Mouse (Mus musculus): ENCODE measurements around the gene Vps8. TPM values are rescaled to one million over a fixed set of nuclear protein-coding genes. Genes with fewer than 3 reads are reported as not detected.

Gene Vps8
- polyA plus RNA-seq, 1 experiment: 15.3 TPM

- Histone ChIP-seq H3K4me3 (ENCODE audit: control insufficient read depth, insufficient read depth, low read length) (no peak overlapping the region), H3K27ac (ENCODE audit: control insufficient read depth, insufficient read depth, low read length) (no peak overlapping the region), H3K27me3 (ENCODE audit: control insufficient read depth, insufficient read depth, low read length) (no peaks in the 10 kb centered on the region), H3K36me3 (ENCODE audit: control insufficient read depth, insufficient read depth, low read length) (no peaks in the 10 kb centered on the region), H3K4me1 (replicated peaks; ENCODE audit: control insufficient read depth, insufficient read depth, low read length) (no peaks in the 10 kb centered on the region)
- 92% methylated on average over 3 of the region's 3 CpGs for WGBS
- no peak for DNase-seq
- TF ChIP-seq POLR2A (IDR thresholded peaks at IDR 0.05; ENCODE audit: control insufficient read depth, extremely low read depth, insufficient read depth, low read length, poor library complexity) (no peak), CTCF (IDR thresholded peaks at IDR 0.05; ENCODE audit: borderline replicate concordance, control insufficient read depth, extremely low read depth, insufficient read depth, low read length, poor library complexity) (no peak)
Measured at GRCm38 (mm10) chr16:21431614-21432013, 8.7 kb downstream of the Vps8 start.

- Histone ChIP-seq H3K4me1 (replicated peaks; ENCODE audit: control insufficient read depth, insufficient read depth, low read length) (no peaks in the 10 kb centered on the region), H3K4me3 (ENCODE audit: control insufficient read depth, insufficient read depth, low read length) (no peak overlapping the region), H3K27ac (ENCODE audit: control insufficient read depth, insufficient read depth, low read length) (no peak overlapping the region), H3K27me3 (ENCODE audit: control insufficient read depth, insufficient read depth, low read length) (no peaks in the 10 kb centered on the region), H3K36me3 (ENCODE audit: control insufficient read depth, insufficient read depth, low read length) (no peaks in the 10 kb centered on the region)
- no peak for TF ChIP-seq CTCF (IDR thresholded peaks at IDR 0.05; ENCODE audit: borderline replicate concordance, control insufficient read depth, extremely low read depth, insufficient read depth, low read length, poor library complexity)
- TF ChIP-seq POLR2A (IDR thresholded peaks at IDR 0.05; ENCODE audit: control insufficient read depth, extremely low read depth, insufficient read depth, low read length, poor library complexity): no peak
- no peak for DNase-seq
- 81% methylated on average over 3 of the region's 3 CpGs for WGBS
Measured at GRCm38 (mm10) chr16:21433543-21433942, 10.6 kb downstream of the Vps8 start.

GRCm38 (mm10) chr16:21441012-21441411 lies 18.1 kb downstream of the Vps8 start:
- Histone ChIP-seq H3K4me3 (ENCODE audit: control insufficient read depth, insufficient read depth, low read length) (no peak overlapping the region), H3K36me3 (ENCODE audit: control insufficient read depth, insufficient read depth, low read length) (no peaks in the 10 kb centered on the region), H3K27ac (ENCODE audit: control insufficient read depth, insufficient read depth, low read length) (no peak overlapping the region), H3K4me1 (replicated peaks; ENCODE audit: control insufficient read depth, insufficient read depth, low read length) (no peaks in the 10 kb centered on the region), H3K27me3 (ENCODE audit: control insufficient read depth, insufficient read depth, low read length) (no peaks in the 10 kb centered on the region)
- TF ChIP-seq CTCF (IDR thresholded peaks at IDR 0.05; ENCODE audit: borderline replicate concordance, control insufficient read depth, extremely low read depth, insufficient read depth, low read length, poor library complexity): no peak
- no peak for TF ChIP-seq POLR2A (IDR thresholded peaks at IDR 0.05; ENCODE audit: control insufficient read depth, extremely low read depth, insufficient read depth, low read length, poor library complexity)
- no peak for DNase-seq

- Histone ChIP-seq H3K4me3 (ENCODE audit: control insufficient read depth, insufficient read depth, low read length) (no peak overlapping the region), H3K36me3 (ENCODE audit: control insufficient read depth, insufficient read depth, low read length) (no peaks in the 10 kb centered on the region), H3K27me3 (ENCODE audit: control insufficient read depth, insufficient read depth, low read length) (no peaks in the 10 kb centered on the region), H3K27ac (ENCODE audit: control insufficient read depth, insufficient read depth, low read length) (no peak overlapping the region), H3K4me1 (replicated peaks; ENCODE audit: control insufficient read depth, insufficient read depth, low read length) (no peaks in the 10 kb centered on the region)
- DNase-seq: no peak
- WGBS: 93% methylated on average over 9 of the region's 9 CpGs
- TF ChIP-seq CTCF (IDR thresholded peaks at IDR 0.05; ENCODE audit: borderline replicate concordance, control insufficient read depth, extremely low read depth, insufficient read depth, low read length, poor library complexity): no peak
Measured at GRCm38 (mm10) chr16:21445026-21445625, 22.2 kb downstream of the Vps8 start.

DNA sequence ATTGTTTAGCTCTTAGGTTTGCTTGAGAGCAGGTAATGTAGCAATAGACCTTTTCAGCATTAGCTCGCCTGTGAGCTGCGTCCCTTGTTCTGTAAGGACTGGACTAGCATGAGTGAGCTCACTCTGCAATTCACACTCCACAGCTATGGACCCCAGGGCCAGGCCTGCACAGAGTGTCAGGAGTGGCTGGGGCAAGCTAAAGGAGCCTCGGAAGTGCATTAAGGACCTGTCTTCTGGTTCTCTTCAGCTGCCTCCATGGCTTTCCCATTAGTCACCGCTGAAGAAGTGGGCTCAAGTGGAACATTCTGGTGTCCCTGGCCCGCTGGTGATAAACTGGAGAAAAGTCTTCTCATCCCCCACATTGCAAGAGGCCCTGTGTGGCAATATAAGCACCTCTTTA lies 24.5 kb downstream of the Vps8 start:
- Histone ChIP-seq H3K4me3 (ENCODE audit: control insufficient read depth, insufficient read depth, low read length) (no peak overlapping the region), H3K27ac (ENCODE audit: control insufficient read depth, insufficient read depth, low read length) (no peak overlapping the region), H3K27me3 (ENCODE audit: control insufficient read depth, insufficient read depth, low read length) (no peaks in the 10 kb centered on the region), H3K4me1 (replicated peaks; ENCODE audit: control insufficient read depth, insufficient read depth, low read length) (no peaks in the 10 kb centered on the region), H3K36me3 (ENCODE audit: control insufficient read depth, insufficient read depth, low read length) (no peaks in the 10 kb centered on the region)
- no peak for DNase-seq
- TF ChIP-seq CTCF (IDR thresholded peaks at IDR 0.05; ENCODE audit: borderline replicate concordance, control insufficient read depth, extremely low read depth, insufficient read depth, low read length, poor library complexity) (no peak), POLR2A (IDR thresholded peaks at IDR 0.05; ENCODE audit: control insufficient read depth, extremely low read depth, insufficient read depth, low read length, poor library complexity) (no peak)
- WGBS: 95% methylated on average over 5 of the region's 5 CpGs

DNA sequence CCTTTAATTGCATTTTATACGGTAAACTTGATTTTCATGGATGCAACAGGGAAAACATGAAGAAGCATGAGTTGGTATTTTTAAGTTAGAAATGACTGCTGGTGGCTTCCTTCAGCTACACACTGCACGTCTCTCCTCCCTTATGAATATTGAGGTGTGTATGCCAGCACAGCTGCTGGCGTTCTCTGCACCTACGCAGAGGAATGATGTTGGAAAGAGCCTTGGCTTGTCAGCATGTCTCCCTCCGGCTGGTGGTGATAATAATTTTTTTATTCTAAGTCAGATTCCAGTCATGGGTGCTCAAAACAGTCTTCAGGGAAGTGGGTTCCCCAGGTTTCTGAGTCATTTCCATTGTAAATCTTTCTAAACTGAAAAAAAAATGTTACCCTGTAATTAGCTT lies 25.5 kb downstream of the Vps8 start:
- 97% methylated on average over 5 of the region's 5 CpGs for WGBS
- Histone ChIP-seq H3K27ac (ENCODE audit: control insufficient read depth, insufficient read depth, low read length) (no peak overlapping the region), H3K36me3 (ENCODE audit: control insufficient read depth, insufficient read depth, low read length) (no peaks in the 10 kb centered on the region), H3K4me1 (replicated peaks; ENCODE audit: control insufficient read depth, insufficient read depth, low read length) (no peaks in the 10 kb centered on the region), H3K4me3 (ENCODE audit: control insufficient read depth, insufficient read depth, low read length) (no peak overlapping the region), H3K27me3 (ENCODE audit: control insufficient read depth, insufficient read depth, low read length) (no peaks in the 10 kb centered on the region)
- no peak for DNase-seq
- TF ChIP-seq POLR2A (IDR thresholded peaks at IDR 0.05; ENCODE audit: control insufficient read depth, extremely low read depth, insufficient read depth, low read length, poor library complexity) (no peak), CTCF (IDR thresholded peaks at IDR 0.05; ENCODE audit: borderline replicate concordance, control insufficient read depth, extremely low read depth, insufficient read depth, low read length, poor library complexity) (no peak)

DNA sequence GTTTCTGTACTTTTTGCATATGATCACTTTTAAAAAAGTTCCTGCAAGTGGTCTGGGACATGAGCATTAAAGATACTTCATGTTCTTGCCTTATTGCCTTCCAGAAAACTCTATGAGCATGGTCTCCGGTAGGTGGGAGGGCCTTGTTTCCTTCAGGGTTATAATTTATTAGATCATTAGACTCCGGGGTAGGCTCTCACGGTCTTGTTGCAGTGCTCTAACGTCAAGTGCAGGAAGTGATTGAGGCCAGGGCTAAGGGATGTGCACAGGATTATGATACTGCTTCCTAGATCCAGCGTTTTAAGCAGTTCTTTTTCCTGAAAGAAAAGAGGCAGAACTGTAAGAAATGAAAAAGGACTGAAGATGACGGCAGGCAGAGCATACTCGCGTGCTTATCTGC lies 27.0 kb downstream of the Vps8 start:
- no peak for DNase-seq
- no peaks in the 10 kb centered on the region for H3K36me3 ChIP-seq (ENCODE audit: control insufficient read depth, insufficient read depth, low read length)
- TF ChIP-seq CTCF (IDR thresholded peaks at IDR 0.05; ENCODE audit: borderline replicate concordance, control insufficient read depth, extremely low read depth, insufficient read depth, low read length, poor library complexity) (no peak), POLR2A (IDR thresholded peaks at IDR 0.05; ENCODE audit: control insufficient read depth, extremely low read depth, insufficient read depth, low read length, poor library complexity) (no peak)
- H3K27ac ChIP-seq (ENCODE audit: control insufficient read depth, insufficient read depth, low read length): no peak overlapping the region
- WGBS: 89% methylated on average over 8 of the region's 8 CpGs
- no peaks in the 10 kb centered on the region for H3K27me3 ChIP-seq (ENCODE audit: control insufficient read depth, insufficient read depth, low read length)
- H3K4me1 ChIP-seq (replicated peaks; ENCODE audit: control insufficient read depth, insufficient read depth, low read length): no peaks in the 10 kb centered on the region
- no peak overlapping the region for H3K4me3 ChIP-seq (ENCODE audit: control insufficient read depth, insufficient read depth, low read length)
